Mouse (Mus musculus): ENCODE results near the gene Tff3. TPM values are rescaled to one million over a fixed set of nuclear protein-coding genes. Genes with fewer than 3 reads are reported as not detected.

The Tff3 gene
- polyA plus RNA-seq, 1 experiment from 2014 or later: not detected

DNA sequence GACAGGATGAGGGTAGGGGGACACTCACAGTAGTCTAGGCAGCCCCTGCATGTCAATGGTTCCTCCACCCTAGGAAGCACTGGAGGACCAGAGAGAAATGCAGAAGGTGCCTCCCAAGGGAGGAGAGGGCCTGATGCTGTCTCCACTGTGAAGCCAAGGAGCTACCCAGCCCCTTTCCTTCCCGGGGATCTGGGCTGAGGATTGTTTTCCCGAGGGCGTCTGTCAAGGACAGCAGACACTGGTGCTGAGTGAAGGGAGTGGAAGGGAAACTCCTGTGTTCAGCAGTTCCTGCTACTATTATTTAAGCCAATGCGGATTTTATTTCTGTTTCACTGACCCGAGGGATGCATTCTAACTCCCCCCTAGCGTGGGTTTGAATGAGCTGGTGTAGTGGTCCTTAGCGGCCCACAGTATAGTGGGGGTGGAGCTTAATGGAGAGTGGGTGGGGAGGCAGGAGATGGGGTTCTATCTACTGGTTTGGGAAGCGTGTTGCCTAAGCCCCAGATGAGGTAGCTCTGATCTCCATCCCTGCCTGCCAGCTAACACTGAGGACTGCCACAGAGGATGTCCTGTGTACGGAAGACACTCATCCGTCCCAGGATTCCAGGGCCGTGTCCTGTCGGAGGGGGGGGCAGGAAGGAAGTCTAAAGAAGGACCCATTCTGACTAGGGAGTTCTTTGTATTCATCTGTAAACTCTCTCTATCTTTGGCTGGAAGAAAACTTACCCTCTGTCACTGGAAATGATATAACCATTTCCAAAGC is 50.2 kb downstream of the Tff3 start:
- Histone ChIP-seq H3K4me1 (ENCODE audit: control insufficient read depth, insufficient read depth, low read length) (peaks cover 5% of the 10 kb centered on the region; the same call in 1 of the 2 replicates), H3K9me3 (replicated peaks; ENCODE audit: control insufficient read depth, low read length) (no peaks in the 10 kb centered on the region), H3K4me2 (ENCODE audit: low read depth, low read length) (no peak overlapping the region; the same call in 1 of the 2 replicates), H3K4me3 (ENCODE audit: low read depth, low read length) (no peak overlapping the region), H3K9ac (replicated peaks; ENCODE audit: low read length) (no peak overlapping the region), H3K27me3 (ENCODE audit: control insufficient read depth, insufficient read depth, low read length) (no peaks in the 10 kb centered on the region), H3K27ac (replicated peaks; ENCODE audit: low read depth, low read length) (no peak overlapping the region), H3K36me3 (replicated peaks; ENCODE audit: control insufficient read depth, insufficient read depth, low read depth, low read length) (no peaks in the 10 kb centered on the region)
- DNase-seq (ENCODE audit: low spot score) (no peak), ATAC-seq (replicated peaks; ENCODE audit: insufficient number of reproducible peaks, low FRiP score, low TSS enrichment, low read depth) (0 out of 2 replicates have a peak, but pooled peaks have one; percentile 52)
- WGBS: 48% methylated on average over 12 of the region's 12 CpGs

DNA sequence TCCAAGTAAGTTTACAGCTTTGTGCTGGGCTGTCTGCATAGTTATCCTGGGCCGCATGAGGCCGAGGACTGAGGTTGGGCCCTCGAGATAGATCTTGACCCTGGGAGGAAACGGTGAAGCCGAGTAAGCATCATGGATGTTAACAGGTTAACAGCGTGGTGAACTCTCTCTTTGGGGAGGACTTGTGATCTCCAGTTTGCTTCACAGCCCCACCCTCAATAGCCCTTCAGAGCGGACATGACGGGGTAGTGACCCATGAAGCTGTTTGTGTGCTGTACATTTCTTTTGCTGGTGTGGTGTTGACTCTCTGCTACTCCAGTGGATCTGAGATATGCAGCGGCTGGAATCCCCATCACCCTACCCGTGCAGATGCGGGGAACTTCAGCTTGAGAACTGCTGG is 50.9 kb downstream of the Tff3 start:
- Histone ChIP-seq H3K27ac (replicated peaks; ENCODE audit: low read depth, low read length) (no peak overlapping the region), H3K9me3 (replicated peaks; ENCODE audit: control insufficient read depth, low read length) (no peaks in the 10 kb centered on the region), H3K4me2 (ENCODE audit: low read depth, low read length) (no peak overlapping the region), H3K27me3 (ENCODE audit: control insufficient read depth, insufficient read depth, low read length) (no peaks in the 10 kb centered on the region), H3K36me3 (replicated peaks; ENCODE audit: control insufficient read depth, insufficient read depth, low read depth, low read length) (no peaks in the 10 kb centered on the region), H3K9ac (replicated peaks; ENCODE audit: low read length) (no peak overlapping the region), H3K4me3 (ENCODE audit: low read depth, low read length) (no peak overlapping the region), H3K4me1 (ENCODE audit: control insufficient read depth, insufficient read depth, low read length) (peaks cover 9% of the 10 kb centered on the region; the same call in 1 of the 2 replicates)
- ATAC-seq (replicated peaks; ENCODE audit: insufficient number of reproducible peaks, low FRiP score, low TSS enrichment, low read depth) (no peak), DNase-seq (ENCODE audit: low spot score) (no peak)
- WGBS: 83% methylated on average over 11 of the region's 11 CpGs

DNA sequence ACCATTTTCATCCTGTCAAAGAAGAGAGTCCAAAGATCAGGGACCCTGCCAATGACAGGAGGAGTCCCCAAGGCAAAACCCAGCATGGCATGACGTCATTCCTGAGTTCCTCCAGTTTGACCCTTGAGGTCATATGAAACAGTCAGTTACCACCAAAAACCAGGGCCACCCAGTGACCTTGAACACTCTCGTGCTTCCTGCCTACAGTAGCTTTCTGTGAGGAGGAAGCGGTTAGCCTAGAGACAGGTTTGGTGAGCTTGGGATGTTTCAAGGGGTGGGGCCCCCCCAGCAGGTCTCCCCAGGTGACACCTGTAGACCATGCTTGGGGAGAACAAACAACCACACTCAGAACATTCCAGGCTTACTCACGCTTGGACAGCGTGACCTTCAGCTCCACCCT is 51.9 kb downstream of the Tff3 start:
- Histone ChIP-seq H3K4me3 (ENCODE audit: low read depth, low read length) (no peak overlapping the region), H3K4me2 (ENCODE audit: low read depth, low read length) (no peak overlapping the region), H3K9ac (replicated peaks; ENCODE audit: low read length) (no peak overlapping the region), H3K27me3 (ENCODE audit: control insufficient read depth, insufficient read depth, low read length) (no peaks in the 10 kb centered on the region), H3K27ac (replicated peaks; ENCODE audit: low read depth, low read length) (no peak overlapping the region), H3K36me3 (replicated peaks; ENCODE audit: control insufficient read depth, insufficient read depth, low read depth, low read length) (no peaks in the 10 kb centered on the region), H3K4me1 (ENCODE audit: control insufficient read depth, insufficient read depth, low read length) (peaks cover 12% of the 10 kb centered on the region), H3K9me3 (replicated peaks; ENCODE audit: control insufficient read depth, low read length) (no peaks in the 10 kb centered on the region)
- ATAC-seq (replicated peaks; ENCODE audit: insufficient number of reproducible peaks, low FRiP score, low TSS enrichment, low read depth) (no peak), DNase-seq (ENCODE audit: low spot score) (no peak)
- 62% methylated on average over 5 of the region's 5 CpGs for WGBS

DNA sequence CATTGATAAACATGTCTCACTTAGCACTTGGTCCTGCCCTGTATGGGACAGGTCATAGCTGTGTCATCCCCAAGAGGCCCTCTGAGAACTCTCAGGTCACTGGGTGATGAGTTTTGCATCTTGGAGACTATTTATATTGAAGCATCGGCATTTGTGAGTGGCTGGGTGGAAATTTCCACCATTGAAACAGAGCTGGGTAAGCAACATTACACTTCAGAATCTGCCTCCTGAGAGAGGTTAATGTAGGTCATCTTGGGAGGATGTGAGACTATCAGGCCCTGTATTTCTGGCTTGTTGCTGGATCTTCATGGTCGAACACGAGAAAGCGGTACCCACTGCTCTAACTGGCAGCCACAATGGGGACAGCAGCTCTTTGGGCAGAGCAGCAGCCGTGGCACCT is 54.0 kb downstream of the Tff3 start:
- no peaks in the 10 kb centered on the region for H3K36me3 ChIP-seq (replicated peaks; ENCODE audit: control insufficient read depth, insufficient read depth, low read depth, low read length)
- no peak for DNase-seq (ENCODE audit: low spot score)
- no peaks in the 10 kb centered on the region for H3K9me3 ChIP-seq (replicated peaks; ENCODE audit: control insufficient read depth, low read length)
- H3K9ac ChIP-seq (replicated peaks; ENCODE audit: low read length): no peak overlapping the region
- 84% methylated on average over 5 of the region's 5 CpGs for WGBS
- no peak overlapping the region for H3K27ac ChIP-seq (replicated peaks; ENCODE audit: low read depth, low read length)
- peaks cover 12% of the 10 kb centered on the region for H3K4me1 ChIP-seq (ENCODE audit: control insufficient read depth, insufficient read depth, low read length)
- no peak overlapping the region for H3K4me2 ChIP-seq (ENCODE audit: low read depth, low read length)
- no peaks in the 10 kb centered on the region for H3K27me3 ChIP-seq (ENCODE audit: control insufficient read depth, insufficient read depth, low read length)
- H3K4me3 ChIP-seq (ENCODE audit: low read depth, low read length): no peak overlapping the region
- ATAC-seq (replicated peaks; ENCODE audit: insufficient number of reproducible peaks, low FRiP score, low TSS enrichment, low read depth): no peak

Other genes with a start within 250 kb of the Tff3 start
- 0.08 TPM in 1 of 2 replicates, not detected in the other for gene Glp1r, start 227.8 kb downstream of the Tff3 start, polyA plus RNA-seq (2014; fragmentation: Nextera tagmentation; extraction: Ambion mirVana)
- 0.21 TPM in 1 of 2 replicates, not detected in the other for gene Umodl1, start 175.0 kb downstream of the Tff3 start, polyA plus RNA-seq (2014; fragmentation: Nextera tagmentation; extraction: Ambion mirVana)
- 11.7 and 13.9 TPM in 2 replicates for gene Abcg1, start 72.0 kb downstream of the Tff3 start, polyA plus RNA-seq (2014; fragmentation: Nextera tagmentation; extraction: Ambion mirVana)
- not detected in 2 replicates for gene Tff2, start 14.6 kb upstream of the Tff3 start, polyA plus RNA-seq (2014; fragmentation: Nextera tagmentation; extraction: Ambion mirVana)
- gene Tff1, start 35.6 kb upstream of the Tff3 start, polyA plus RNA-seq (2014; fragmentation: Nextera tagmentation; extraction: Ambion mirVana): not detected in 2 replicates
- not detected in 2 replicates for gene Tmprss3, start 69.3 kb upstream of the Tff3 start, polyA plus RNA-seq (2014; fragmentation: Nextera tagmentation; extraction: Ambion mirVana)
- 0.11 and 0.36 TPM in 2 replicates for gene Ubash3a, start 78.2 kb upstream of the Tff3 start, polyA plus RNA-seq (2014; fragmentation: Nextera tagmentation; extraction: Ambion mirVana)
- gene Rsph1, start 147.7 kb upstream of the Tff3 start, polyA plus RNA-seq (2014; fragmentation: Nextera tagmentation; extraction: Ambion mirVana): 0.66 and 0.76 TPM in 2 replicates
- gene Slc37a1, start 157.1 kb upstream of the Tff3 start, polyA plus RNA-seq (2014; fragmentation: Nextera tagmentation; extraction: Ambion mirVana): 1.8 and 2.4 TPM in 2 replicates

All from embryonic facial prominence, embryonic 11.5 days (tissue).